In the genomic region with DNA sequence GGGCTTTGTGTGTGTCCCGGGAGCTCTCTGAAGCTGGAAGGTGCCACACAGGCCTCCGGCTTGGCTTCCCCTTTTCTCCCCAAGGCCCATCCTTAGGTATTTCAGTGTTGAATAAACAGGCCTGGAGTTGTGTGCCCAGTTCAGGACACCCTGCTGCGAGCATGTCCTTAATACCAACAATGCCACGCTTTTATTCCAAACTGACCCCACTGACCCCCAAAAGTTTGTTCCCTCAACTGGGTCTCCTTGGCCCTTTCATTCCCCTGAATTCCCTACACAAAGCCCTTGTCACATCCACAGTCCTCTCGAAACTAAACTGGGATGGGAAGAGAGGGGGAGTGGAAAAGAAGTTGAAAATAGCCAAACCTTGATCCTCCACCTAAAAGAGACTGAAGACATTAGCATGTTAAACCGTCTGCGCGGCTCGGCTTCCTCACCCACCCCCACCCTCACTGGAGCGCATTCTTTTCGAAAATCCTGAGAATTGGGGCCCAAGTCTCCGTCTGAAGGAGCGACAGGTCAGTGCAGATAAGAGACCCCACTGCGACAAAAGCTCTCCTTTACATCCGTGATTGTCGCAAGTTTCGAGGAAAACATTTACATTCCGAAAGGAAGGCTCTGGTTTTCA, we compare ENCODE assay signal across 9 mouse cellular contexts.
A peak's percentile ranks its signal among the peaks of the same experiment; 100 is the strongest.
DNase-seq lines count a peak whose midpoint lies in the region; ATAC-seq and TF ChIP-seq lines count a peak whose summit lies in the region.
"Had no signal": no experiment of that assay in that cellular context is flagged by ENCODE, and none has a peak within 500 bp of the region (broad histone marks: within the 10 kb centered on the region; RNA-seq: fewer than 3 reads in every experiment).

No protein-coding gene starts in this region.

- H3K4me3 ChIP-seq in layer of hippocampus, adult 2 months, result peak overlapping the region; percentile 20
- 0 out of 2 replicates have a peak overlapping the region, but pooled peaks have one; percentile 13 for H3K4me3 ChIP-seq in embryonic facial prominence, embryonic 12.5 days
- H3K4me3 ChIP-seq in limb, embryonic 10.5 days, result peak overlapping the region; percentile 43
- H3K4me3 ChIP-seq in neural tube, embryonic 15.5 days (replicated peaks), result peak overlapping the region; percentile 18

- H3K4me2 ChIP-seq in embryonic facial prominence, embryonic 12.5 days (replicated peaks), result peak overlapping the region; percentile 45
- H3K4me2 ChIP-seq in neural tube, embryonic 15.5 days, result peak overlapping the region; percentile 49

- 4% methylated on average over 18 of the region's 18 CpGs for WGBS in embryonic facial prominence, embryonic 12.5 days
- 6% methylated on average over 18 of the region's 18 CpGs for WGBS in limb, embryonic 10.5 days
- WGBS in neural tube, embryonic 15.5 days, result 6% methylated on average over 18 of the region's 18 CpGs

- no peak overlapping the region for H3K27ac ChIP-seq in layer of hippocampus, adult 2 months
- H3K27ac ChIP-seq in embryonic facial prominence, embryonic 12.5 days, result no peak overlapping the region
- peak overlapping the region; percentile 39; the same call in 1 of the 2 replicates for H3K27ac ChIP-seq in limb, embryonic 10.5 days
- no peak overlapping the region for H3K27ac ChIP-seq in neural tube, embryonic 15.5 days (replicated peaks)

- DNase-seq in layer of hippocampus, adult 2 months (ENCODE audit: low spot score in 2 of 2), result no peak
- no peak for DNase-seq in layer of hippocampus, postnatal 36 days
- DNase-seq in limb, embryonic 10.5 days (ENCODE audit: low spot score), result peak; percentile 40
- DNase-seq in spleen, postnatal 14 days (ENCODE audit: low spot score in 2 of 2), result no peak
- DNase-seq in spleen, adult 18-20 months, result no peak

- H3K27me3 ChIP-seq in embryonic facial prominence, embryonic 12.5 days, result peaks cover 4% of the 10 kb centered on the region; the same call in 1 of the 2 replicates
- H3K27me3 ChIP-seq in limb, embryonic 10.5 days (ENCODE audit: low read depth, poor library complexity, severe bottlenecking), result peaks cover 41% of the 10 kb centered on the region
- peaks cover 3% of the 10 kb centered on the region; the same call in 1 of the 2 replicates for H3K27me3 ChIP-seq in neural tube, embryonic 15.5 days (replicated peaks)

- no peak overlapping the region for H3K9ac ChIP-seq in embryonic facial prominence, embryonic 12.5 days
- H3K9ac ChIP-seq in neural tube, embryonic 15.5 days (replicated peaks), result no peak overlapping the region

- no peak for ATAC-seq in embryonic facial prominence, embryonic 12.5 days (ENCODE audit: insufficient number of reproducible peaks, insufficient read depth, low FRiP score, low TSS enrichment)
- ATAC-seq in neural tube, embryonic 15.5 days (ENCODE audit: low FRiP score), result no peak; the same call in 1 of the 2 replicates
- no peak for ATAC-seq in megakaryocyte progenitor cell, adult 5-6 weeks (replicated peaks; ENCODE audit: poor library complexity)
- ATAC-seq: Patski had no signal

- peaks cover 12% of the 10 kb centered on the region; the same call in 1 of the 2 replicates for H3K4me1 ChIP-seq in embryonic facial prominence, embryonic 12.5 days
- peaks cover 15% of the 10 kb centered on the region for H3K4me1 ChIP-seq in limb, embryonic 10.5 days
- H3K4me1 ChIP-seq in neural tube, embryonic 15.5 days, result peaks cover 17% of the 10 kb centered on the region

- no peaks in the 10 kb centered on the region for H3K9me3 ChIP-seq in embryonic facial prominence, embryonic 12.5 days
- H3K9me3 ChIP-seq in limb, embryonic 10.5 days (replicated peaks), result no peaks in the 10 kb centered on the region
- H3K9me3 ChIP-seq in neural tube, embryonic 15.5 days (replicated peaks), result no peaks in the 10 kb centered on the region

- H3K36me3 ChIP-seq in embryonic facial prominence, embryonic 12.5 days, result no peaks in the 10 kb centered on the region
- H3K36me3 ChIP-seq in limb, embryonic 10.5 days, result no peaks in the 10 kb centered on the region
- no peaks in the 10 kb centered on the region for H3K36me3 ChIP-seq in neural tube, embryonic 15.5 days

- TF ChIP-seq CTCF in layer of hippocampus, adult 2 months (conservative IDR thresholded peaks at IDR 0.05), result no peak
